ENCODE assay signal across 21 mouse cellular contexts in genomic region chr13:13965388-13965964, GRCm38 (mm10). TPM values are rescaled to one million over a fixed set of nuclear protein-coding genes. Genes with fewer than 3 reads are reported as not detected.
DNase-seq lines count a peak whose midpoint lies in the region; ATAC-seq and TF ChIP-seq lines count a peak whose summit lies in the region.
"Had no signal": no experiment of that assay in that cellular context is flagged by ENCODE, and none has a peak within 500 bp of the region (broad histone marks: within the 10 kb centered on the region; RNA-seq: fewer than 3 reads in every experiment).

No protein-coding gene starts in this region.

- no peak overlapping the region for H3K9ac ChIP-seq in forebrain, embryonic 15.5 days (replicated peaks)
- no peak overlapping the region for H3K9ac ChIP-seq in forebrain, embryonic 13.5 days
- no peak overlapping the region for H3K9ac ChIP-seq in kidney, embryonic 16.5 days (replicated peaks; ENCODE audit: low read length)
- H3K9ac ChIP-seq: hindbrain, embryonic 15.5 days; limb, embryonic 12.5 days; stomach, embryonic 15.5 days had no signal

- H3K4me1 ChIP-seq in forebrain, embryonic 15.5 days: no peaks in the 10 kb centered on the region
- no peaks in the 10 kb centered on the region for H3K4me1 ChIP-seq in forebrain, embryonic 13.5 days
- peaks cover 5% of the 10 kb centered on the region; the same call in 1 of the 2 replicates for H3K4me1 ChIP-seq in kidney, embryonic 16.5 days (ENCODE audit: insufficient read depth, low read length)
- peaks cover 7% of the 10 kb centered on the region for H3K4me1 ChIP-seq in testis, adult 2 months (ENCODE audit: control insufficient read depth, insufficient read depth, low read length)
- H3K4me1 ChIP-seq: hindbrain, embryonic 15.5 days; limb, embryonic 12.5 days had no signal

- H3K36me3 ChIP-seq in forebrain, embryonic 15.5 days: peaks cover 14% of the 10 kb centered on the region; the same call in 1 of the 2 replicates
- peaks cover 8% of the 10 kb centered on the region for H3K36me3 ChIP-seq in forebrain, embryonic 13.5 days (ENCODE audit: poor library complexity, severe bottlenecking)
- 0 out of 2 replicates have a peak, but pooled peaks cover 3% of the 10 kb centered on the region for H3K36me3 ChIP-seq in kidney, embryonic 16.5 days (ENCODE audit: insufficient read depth, low read length)
- no peaks in the 10 kb centered on the region for H3K36me3 ChIP-seq in testis, adult 2 months (ENCODE audit: control insufficient read depth, insufficient read depth, low read length)

- TF ChIP-seq POLR2A in testis, adult 2 months (IDR thresholded peaks at IDR 0.05; ENCODE audit: control insufficient read depth, low read depth, low read length): no peak

- no peaks in the 10 kb centered on the region for H3K27me3 ChIP-seq in forebrain, embryonic 15.5 days
- no peaks in the 10 kb centered on the region for H3K27me3 ChIP-seq in forebrain, embryonic 13.5 days
- no peaks in the 10 kb centered on the region for H3K27me3 ChIP-seq in kidney, embryonic 16.5 days (ENCODE audit: insufficient read depth, low read length)
- no peaks in the 10 kb centered on the region for H3K27me3 ChIP-seq in testis, adult 2 months (ENCODE audit: control insufficient read depth, insufficient read depth, low read length)
- H3K27me3 ChIP-seq: hindbrain, embryonic 15.5 days; limb, embryonic 12.5 days; stomach, embryonic 15.5 days had no signal

- DNase-seq in kidney, postnatal 10 days: no peak
- no peak for DNase-seq in testis, postnatal 10 days (ENCODE audit: low spot score)
- no peak for DNase-seq in cerebellum, postnatal 14 days
- DNase-seq in lung, postnatal 36 days: no peak
- DNase-seq: adrenal gland, postnatal 10 days; cerebellum, adult 8-10 months; heart, postnatal 10 days; kidney, adult 18-20 months; lung, postnatal 10 days; spleen, adult 18-20 months; thymus, postnatal 36 days had no signal

- WGBS in forebrain, embryonic 15.5 days: 73% methylated on average over 19 of the region's 19 CpGs
- 80% methylated on average over 19 of the region's 19 CpGs for WGBS in forebrain, embryonic 13.5 days
- WGBS in kidney, embryonic 16.5 days: 54% methylated on average over 19 of the region's 19 CpGs

- TF ChIP-seq CTCF in testis, adult 2 months (IDR thresholded peaks at IDR 0.05; ENCODE audit: control insufficient read depth, insufficient read depth, insufficient replicate concordance, low read depth, low read length): no peak

- H3K27ac ChIP-seq in forebrain, embryonic 15.5 days (replicated peaks): no peak overlapping the region
- no peak overlapping the region for H3K27ac ChIP-seq in forebrain, embryonic 13.5 days
- H3K27ac ChIP-seq in kidney, embryonic 16.5 days (ENCODE audit: low read length): no peak overlapping the region
- no peak overlapping the region for H3K27ac ChIP-seq in testis, adult 2 months (ENCODE audit: control insufficient read depth, insufficient read depth, low read depth, low read length)
- H3K27ac ChIP-seq: hindbrain, embryonic 15.5 days; layer of hippocampus, adult 2 months; left cerebral cortex, adult 2 months; limb, embryonic 12.5 days; stomach, embryonic 15.5 days had no signal

- H3K4me2 ChIP-seq in forebrain, embryonic 15.5 days (replicated peaks): no peak overlapping the region
- no peak overlapping the region for H3K4me2 ChIP-seq in forebrain, embryonic 13.5 days
- no peak overlapping the region for H3K4me2 ChIP-seq in kidney, embryonic 16.5 days (replicated peaks; ENCODE audit: low read depth, low read length)
- H3K4me2 ChIP-seq: hindbrain, embryonic 15.5 days; limb, embryonic 12.5 days; stomach, embryonic 15.5 days had no signal

- ATAC-seq in forebrain, embryonic 15.5 days (replicated peaks): 0 out of 2 replicates have a peak, but pooled peaks have one; percentile 19
- ATAC-seq in forebrain, embryonic 13.5 days: no peak
- peak; percentile 35; the same call in 1 of the 2 replicates for ATAC-seq in kidney, embryonic 16.5 days (ENCODE audit: low FRiP score, low TSS enrichment)

- H3K4me3 ChIP-seq in forebrain, embryonic 15.5 days: no peak overlapping the region
- no peak overlapping the region for H3K4me3 ChIP-seq in forebrain, embryonic 13.5 days
- H3K4me3 ChIP-seq in kidney, embryonic 16.5 days (ENCODE audit: low read length): no peak overlapping the region
- H3K4me3 ChIP-seq in testis, adult 2 months (ENCODE audit: control insufficient read depth, low read depth, low read length): peak overlapping the region; percentile 41
- H3K4me3 ChIP-seq: hindbrain, embryonic 15.5 days; layer of hippocampus, adult 2 months; left cerebral cortex, adult 2 months; limb, embryonic 12.5 days; myocyte; stomach, embryonic 15.5 days had no signal

- no peaks in the 10 kb centered on the region for H3K9me3 ChIP-seq in forebrain, embryonic 15.5 days
- no peaks in the 10 kb centered on the region for H3K9me3 ChIP-seq in forebrain, embryonic 13.5 days (replicated peaks)
- H3K9me3 ChIP-seq in kidney, embryonic 16.5 days (ENCODE audit: low read length): no peaks in the 10 kb centered on the region
- H3K9me3 ChIP-seq: hindbrain, embryonic 15.5 days; limb, embryonic 12.5 days; stomach, embryonic 15.5 days had no signal

RNA-seq across cellular contexts. Expression of gene B3galnt2, which starts 11.2 kb away (rescaled TPM):
- 20.1 and 24.3 TPM in 2 replicates for polyA plus RNA-seq in forebrain, embryonic 15.5 days (2015; fragmentation: Nextera tagmentation; extraction: Ambion mirVana)
- 25.3 and 32.6 TPM in 2 replicates for polyA plus RNA-seq in forebrain, embryonic 13.5 days (2015; fragmentation: Nextera tagmentation; extraction: Ambion mirVana)
- polyA plus RNA-seq in kidney, embryonic 16.5 days (2015; fragmentation: Nextera tagmentation; extraction: Ambion mirVana): 39.8 and 46.3 TPM in 2 replicates
- polyA plus RNA-seq in testis, adult 2 months (2012; rRNA removed): 9.4 and 9.8 TPM in 2 replicates
